Mouse (Mus musculus): Measurements from ENCODE around the gene Acot5.
"Not testable (repeated sequence)": the region's sequence is repeated elsewhere in the genome, so short reads cannot be mapped to it uniquely, and the experiment has no call there.

DNA sequence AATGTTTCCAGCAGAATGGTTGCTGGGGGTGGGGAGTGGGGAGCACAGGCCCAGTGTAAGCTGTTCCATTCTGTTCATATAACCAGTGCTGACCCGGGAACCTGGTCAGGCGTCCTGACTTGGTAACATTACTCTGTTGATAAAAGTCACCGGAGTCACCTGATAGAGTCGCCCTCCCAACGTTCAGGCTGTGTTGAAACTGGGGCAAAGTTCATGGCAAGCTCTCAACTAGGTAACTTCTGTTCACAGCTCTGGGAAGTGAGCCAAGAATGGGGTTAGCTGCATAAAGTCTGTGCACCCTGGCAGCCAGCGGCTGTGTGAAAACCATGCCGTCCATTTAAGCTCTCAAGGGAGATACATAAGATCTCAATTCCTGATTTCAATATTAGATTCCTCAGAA lies 48.6 kb upstream of the Acot5 start:
- TF ChIP-seq CTCF, POLR2A (IDR thresholded peaks at IDR 0.05; ENCODE audit: insufficient read depth, low read depth, low read length): not testable (repeated sequence)
